Mouse (Mus musculus): Measurements from ENCODE around the gene Chchd4.
A peak's percentile ranks its signal among the peaks of the same experiment; 100 is the strongest.
"Not testable (repeated sequence)": the region's sequence is repeated elsewhere in the genome, so short reads cannot be mapped to it uniquely, and the experiment has no call there.

Gene Chchd4

DNA sequence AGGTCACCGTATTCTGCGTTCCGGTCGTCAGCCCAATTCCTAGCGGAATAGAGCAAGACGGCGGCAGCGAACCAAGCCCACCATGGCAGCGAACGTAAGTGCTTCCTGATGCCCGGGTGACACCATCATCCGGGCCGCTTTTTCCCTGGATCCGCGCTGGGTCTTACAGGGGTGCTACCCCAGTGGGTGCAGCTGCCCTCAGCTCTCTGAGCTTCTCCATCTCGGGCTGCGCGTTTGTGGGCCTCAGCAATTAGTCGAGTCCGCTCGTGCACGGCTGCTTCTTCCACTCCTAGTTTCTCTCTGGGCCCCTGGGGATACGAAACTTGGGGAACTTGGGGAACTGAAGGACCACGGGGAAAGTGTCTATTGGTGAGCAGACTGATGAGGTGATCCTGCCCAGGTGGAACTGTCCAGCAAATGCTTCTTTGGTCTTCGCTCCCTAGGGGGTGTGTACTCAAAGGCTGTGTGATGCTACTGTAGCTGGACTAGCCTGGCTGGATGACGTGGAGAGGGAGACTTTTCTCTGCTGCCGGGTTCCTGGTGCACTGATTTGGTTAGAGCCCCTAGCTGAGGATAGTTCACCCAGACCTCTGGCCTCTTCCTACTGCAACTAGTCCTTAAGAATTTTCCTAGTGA, 577 bp upstream of the Chchd4 start:
- DNase-seq: no peak

DNA sequence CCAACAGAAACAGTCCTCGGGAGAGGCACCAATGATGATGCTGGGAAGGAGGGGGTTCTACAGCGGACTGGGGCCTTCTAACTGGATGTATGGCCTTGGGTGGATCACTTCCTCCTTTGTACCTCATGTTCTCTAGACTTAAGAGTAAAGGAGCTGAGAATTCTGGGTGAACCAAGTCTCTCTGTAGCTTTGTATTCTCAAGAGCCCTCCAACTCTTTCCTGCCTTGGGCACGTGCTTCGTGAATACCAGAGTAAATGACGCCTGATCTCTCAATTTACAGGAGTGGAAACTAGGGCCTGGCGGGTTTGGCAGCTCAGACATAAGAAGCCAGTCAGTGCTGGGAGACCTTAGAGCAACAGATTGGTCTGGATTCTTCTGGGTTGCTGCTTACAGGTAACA, 1.0 kb downstream of the Chchd4 start:
- DNase-seq: no peak

DNA sequence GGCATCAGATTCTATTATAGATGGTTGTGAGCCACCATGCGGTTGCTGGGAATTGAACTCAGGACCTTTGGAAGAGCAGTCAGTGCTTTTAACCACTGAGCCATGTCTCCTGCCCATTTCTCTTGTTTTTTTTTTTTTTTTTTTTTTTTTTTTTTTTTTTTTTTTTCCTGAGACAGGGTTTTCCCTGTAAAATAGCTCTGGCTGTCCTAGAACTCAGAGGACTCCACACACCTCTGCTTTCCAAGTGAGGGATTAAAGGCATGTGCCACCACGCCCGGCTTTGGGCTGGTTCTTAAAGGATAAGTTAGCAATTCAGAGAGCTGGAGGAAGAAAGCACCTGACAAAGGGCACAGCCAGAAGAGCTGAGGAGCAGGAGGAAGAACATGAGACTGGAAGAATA, 1.9 kb downstream of the Chchd4 start:
- not testable (repeated sequence) for DNase-seq

DNA sequence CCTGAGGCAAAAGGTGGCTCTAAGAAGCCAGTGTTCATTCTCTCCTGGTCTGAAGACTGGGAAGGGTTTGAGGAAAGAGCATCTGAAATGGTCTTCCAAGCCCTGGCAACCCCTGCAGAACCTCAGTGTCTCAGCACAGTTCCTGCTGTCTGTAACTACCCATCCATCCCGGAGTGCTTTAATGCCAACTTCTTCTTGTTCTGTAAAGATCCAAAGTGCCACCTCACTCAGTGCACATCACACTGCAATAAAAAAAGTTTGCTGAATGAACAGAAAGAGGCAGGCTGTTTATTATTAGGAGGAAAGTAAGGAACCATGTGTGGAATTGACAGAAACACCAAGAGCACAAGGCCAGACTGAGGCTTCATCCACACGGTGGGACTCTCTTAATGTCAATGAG, 2.6 kb downstream of the Chchd4 start:
- DNase-seq: no peak

DNA sequence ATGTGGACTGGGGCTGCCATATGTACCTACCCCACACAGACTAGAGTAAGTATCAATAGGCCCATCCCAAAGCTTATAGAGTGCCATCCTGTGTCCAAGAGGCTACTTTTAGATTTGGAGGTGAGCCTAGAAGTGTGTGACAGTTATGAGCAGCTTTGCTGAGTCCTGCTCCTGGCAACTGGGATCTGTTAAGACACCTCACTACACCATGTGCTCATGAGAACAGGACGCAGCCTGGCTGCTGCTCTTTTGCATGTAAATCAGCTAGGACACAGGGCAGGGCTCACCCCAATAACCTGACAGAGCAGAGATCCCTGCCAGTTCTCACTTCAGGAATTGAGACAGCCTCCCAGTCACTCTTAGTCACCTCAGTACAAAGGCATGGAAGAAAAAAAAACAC, 6.2 kb downstream of the Chchd4 start:
- no peak for DNase-seq

DNA sequence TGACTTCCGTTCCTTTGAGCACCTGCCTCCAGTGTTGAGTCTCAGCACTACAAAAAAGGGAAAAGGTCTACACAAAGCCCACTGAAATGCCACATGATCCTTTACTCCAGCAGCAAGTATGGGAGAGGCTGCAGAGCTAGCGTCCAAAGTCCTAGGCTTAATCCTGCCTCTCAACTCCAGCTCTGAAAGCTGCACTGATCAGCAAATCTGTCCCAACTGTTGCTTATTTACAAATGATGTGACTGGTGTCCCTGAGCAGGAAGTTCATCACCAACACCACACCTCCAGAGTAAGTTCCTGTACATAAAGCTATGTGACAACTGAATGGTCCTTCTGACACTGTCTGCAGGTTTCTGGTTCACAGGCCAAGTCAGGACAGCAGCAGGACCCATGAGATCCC, 7.6 kb downstream of the Chchd4 start:
- DNase-seq: no peak

DNA sequence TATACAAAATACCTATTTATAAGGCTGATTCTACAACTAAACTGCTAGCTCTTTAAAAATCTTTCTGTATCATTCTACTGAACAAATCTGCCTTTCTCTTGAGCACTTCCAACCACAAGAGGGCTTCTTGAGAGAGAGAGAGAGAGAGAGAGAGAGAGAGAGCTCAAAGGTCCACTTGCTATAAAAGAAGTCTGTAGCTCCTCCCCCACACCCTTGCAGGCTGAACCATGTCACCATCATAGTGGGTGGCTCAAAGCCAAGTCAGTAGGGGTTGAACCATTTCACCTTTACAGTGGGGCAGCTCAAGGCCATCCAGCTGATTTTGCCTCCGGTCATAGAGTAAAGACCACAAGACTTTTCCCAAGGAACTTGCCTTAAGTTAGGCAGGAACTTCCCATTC, 13.9 kb downstream of the Chchd4 start:
- no peak for DNase-seq

DNA sequence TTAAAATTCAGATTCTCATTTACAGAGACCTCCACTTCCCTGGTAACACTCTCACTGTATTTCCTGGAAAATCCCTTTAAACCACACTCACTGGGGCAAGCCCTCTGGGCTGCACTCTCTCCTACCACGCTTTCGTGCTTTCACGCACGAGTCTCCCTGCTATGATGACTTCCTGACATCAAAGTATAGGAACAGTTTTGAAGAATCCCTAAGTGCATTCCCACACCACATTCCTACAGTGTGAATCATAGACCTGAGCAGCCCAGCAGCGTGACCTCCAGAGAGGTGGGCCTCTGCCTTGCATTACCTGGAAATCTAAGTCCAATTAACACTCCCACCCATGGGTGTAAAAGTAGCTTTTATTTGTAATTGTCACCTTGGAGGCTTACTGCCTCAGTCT, 18.8 kb downstream of the Chchd4 start:
- no peak for DNase-seq

DNA sequence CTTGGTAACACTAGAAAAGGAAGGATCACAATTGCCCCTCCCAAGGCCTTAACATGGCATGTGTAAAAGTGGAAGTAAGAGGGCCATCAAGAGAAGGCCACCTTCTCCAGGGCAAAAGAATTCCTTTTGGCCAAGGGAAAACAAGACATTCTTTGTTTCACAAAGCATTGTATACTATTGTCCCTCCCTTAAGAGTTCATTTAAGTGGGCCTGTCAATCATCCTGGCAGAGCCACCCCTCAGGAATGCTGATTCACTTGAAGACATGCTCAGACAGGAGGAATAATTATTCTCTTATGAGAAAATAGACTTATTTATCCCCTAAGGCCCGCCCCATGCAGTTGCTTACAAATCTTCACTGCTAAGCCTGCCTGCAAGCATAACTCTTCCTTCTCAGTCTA, 21.3 kb downstream of the Chchd4 start:
- no peak for DNase-seq

DNA sequence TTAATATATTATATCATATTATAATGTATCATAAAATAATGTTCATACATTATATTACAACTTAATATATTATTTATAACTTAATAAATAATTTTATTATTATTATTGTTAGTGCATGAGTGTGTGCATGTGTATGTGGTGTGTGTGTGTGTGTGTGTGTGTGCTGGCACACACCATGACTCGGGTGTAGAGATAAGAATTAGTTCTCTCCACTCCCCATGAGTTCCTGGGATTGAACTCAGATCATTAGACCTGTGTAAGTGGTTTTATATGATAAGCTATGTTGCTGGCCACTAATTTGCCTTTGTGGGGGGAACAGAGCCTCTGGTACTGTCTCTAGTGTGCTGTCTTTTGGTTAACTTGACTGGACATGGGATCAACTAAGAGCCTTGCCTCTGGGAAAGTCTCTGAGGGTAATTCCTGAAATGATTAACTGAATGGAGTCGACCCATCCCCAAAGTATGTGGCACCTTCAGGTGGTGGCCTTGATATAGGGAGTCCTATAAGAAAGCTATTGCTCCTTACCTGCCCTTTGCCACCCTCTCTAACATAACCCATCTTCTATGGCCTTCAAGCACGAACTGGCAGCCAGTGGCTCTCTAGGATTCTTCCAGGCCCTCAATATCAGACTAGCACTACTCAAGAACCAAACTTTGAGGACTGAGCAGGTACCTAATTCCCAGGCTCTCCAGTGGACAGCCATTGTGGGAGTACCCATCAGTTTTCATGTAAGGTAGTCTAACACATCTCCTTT, 23.7 kb downstream of the Chchd4 start:
- DNase-seq: no peak

DNA sequence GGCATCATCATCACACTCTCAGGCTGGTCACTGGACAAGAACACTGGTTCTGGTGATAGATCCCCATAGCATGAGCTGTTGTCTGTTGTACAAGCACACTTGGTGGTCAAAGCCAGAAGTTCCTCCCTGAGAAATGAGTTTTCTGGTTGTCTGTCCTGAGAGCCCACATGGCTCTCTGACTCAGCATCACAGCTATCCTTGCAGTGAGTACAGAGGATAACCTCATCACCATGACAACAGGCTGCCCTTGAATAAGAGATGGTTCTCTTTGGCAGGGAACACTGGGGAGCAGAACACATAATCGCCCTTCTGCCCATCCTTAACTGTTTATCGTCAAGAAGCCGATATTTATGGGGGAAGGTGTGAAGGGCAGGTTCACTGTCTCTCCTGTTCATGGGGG, 28.0 kb downstream of the Chchd4 start:
- DNase-seq: no peak

DNA sequence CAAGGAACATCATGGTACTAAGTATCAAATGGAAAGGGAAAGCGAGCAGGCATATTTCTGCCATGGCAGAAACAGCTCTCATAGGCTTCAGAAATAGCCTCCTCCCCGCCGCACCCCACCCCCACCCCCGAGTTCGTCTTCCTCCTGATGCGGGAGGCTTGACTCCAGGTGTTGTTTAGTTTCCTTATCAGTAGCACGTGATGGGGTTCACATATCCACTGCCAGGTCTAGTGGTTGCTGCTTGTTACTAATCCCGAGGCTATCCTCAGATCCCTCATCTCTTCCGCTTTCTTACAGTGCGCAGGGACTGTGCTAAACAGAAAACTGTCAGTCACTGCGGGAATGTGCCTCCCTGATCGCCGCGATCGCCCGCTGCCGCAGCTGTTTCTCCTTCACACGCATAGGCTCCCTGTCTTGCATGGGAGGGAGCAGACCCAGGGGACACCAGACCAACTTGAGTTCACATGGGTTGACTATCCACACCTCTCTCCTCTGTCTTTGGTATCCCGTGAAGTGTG, 32.1 kb downstream of the Chchd4 start:
- DNase-seq: no peak

DNA sequence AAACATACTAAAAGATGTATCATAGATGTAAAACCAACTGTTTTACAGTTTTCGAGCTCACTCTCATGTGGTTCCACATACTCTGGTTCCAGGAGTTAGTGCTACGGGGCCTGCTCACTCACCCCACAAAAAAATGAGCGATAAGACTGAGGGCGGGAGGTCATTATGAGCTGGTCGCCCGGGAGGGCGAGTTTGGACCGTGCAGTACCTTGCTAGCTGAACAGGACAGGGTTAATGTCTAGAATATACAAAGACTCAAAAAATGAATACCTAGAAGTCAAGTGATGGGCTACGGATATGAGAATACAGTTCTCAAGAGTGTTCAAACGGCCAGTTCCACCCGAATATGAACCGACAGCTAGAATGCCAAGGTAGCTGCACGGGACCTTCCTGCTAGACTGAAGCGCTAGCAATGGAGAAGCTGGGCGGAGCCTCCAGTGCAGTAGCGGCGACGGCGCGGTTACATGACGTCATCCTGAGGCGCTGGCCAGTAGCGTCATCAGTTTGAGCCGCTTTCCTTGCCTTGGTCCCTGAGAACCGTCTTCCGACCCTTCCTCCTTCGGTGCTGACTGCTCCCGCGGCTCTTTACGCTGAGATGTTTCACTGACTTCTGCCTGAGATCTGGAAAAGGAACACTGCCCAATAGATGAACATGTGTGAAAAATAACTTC, 32.7 kb downstream of the Chchd4 start:
- DNase-seq: peak; percentile 95

DNA sequence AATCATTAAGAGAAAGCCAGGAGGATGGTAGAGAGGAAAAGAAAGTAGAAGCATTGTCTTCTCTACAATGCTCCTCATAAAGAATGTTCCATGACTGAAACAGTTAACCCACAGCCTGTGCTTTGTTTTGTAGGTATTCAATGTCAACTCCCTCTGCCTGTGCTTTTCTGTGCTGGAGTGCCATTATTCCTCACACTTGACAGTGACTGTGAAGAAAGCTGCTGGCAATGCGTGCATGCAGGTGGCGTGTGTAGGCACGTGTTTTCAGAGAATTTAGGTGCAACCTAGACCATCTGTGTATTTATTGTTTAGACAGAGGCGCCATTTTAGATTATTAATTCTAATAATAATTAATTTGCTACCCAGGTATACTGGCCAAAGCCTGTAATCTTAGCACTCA, 49.2 kb downstream of the Chchd4 start:
- no peak for DNase-seq

DNA sequence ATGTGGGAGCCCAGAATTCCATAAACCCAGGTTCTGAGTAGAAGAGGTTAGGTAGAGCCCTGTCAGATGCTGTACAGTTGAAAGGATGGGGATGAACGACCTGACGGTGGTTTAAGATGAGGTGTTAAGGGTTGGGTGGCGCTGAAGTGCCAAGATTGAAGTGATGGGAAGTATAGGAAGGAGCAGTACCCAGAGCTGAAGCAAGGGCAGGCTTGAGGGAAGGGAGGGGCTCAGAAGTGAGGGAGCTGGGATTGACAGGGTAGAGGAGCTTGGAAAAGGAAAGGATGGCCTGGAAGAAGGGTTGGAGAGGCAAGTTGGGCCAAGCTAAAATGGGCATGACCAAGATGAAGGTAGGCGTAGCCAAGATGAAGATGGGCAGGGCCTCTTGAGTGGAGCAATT, 51.7 kb downstream of the Chchd4 start:
- no peak for DNase-seq

DNA sequence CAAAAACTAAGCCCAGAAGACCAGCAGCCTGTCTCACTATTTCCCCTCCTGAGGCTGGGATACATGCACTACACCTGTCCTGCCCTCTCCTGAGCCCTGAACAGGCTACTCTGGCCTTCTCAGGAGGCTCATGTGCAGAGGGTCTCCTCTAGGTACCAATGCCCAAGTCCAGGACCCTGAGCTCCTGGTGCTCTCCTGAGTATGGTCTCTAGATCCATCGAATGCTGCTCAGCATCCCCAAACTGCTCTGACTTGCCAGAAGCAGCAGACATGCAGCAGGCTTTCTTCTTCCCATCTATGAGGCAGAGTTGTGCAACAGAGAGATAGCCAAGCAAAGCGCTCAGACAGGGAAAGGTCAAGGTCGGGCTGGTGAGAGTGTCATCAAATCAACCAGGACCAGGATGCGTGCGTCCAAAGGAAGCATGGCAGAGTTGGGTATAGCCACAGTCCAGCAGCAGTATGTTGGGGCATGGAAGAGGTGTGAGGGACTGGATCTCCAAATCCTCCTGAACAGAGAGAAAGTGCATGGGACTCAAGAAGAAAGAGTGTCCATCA, 56.0 kb downstream of the Chchd4 start:
- DNase-seq: no peak

DNA sequence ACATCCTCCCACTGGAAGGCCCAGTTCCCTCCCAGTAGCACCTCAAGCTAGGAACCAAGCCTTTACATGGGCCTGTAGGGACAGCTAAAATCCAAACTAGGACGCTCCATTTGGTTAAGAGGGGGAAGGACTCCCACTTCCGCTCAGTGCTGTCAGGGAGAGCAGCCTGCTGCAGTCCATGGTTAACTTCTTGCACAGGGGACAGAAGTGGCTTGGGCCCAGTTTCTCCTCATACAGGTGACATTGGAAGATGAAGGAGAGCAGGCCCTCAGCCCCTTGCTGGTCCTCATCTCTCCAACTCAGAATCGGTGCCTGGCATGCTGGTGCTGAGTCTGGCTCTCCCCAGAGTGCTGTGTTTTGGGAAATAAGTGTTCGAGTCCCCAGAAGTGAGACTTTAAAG, 57.2 kb downstream of the Chchd4 start:
- peak; percentile 3 for DNase-seq

DNA sequence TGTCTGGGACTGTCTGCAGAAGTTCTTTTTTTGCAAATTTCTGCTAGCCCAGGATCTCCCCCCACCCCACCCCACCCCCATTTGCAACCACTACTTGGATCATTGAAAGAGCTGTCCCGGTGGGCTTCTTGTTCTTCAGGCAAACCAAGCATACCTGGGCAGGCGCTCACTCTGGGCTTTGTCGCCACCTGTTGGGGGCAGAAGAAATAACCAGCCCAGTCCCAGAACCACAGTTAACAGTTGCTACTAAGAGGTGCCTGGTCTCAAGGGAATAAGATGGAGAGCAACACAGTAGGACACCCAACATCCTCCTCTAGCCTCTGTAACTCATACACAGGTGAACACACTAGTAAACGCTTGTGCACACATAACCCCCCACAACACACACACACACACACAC, 58.5 kb downstream of the Chchd4 start:
- DNase-seq: peak; percentile 57

All from cerebellum, adult 8-10 months (tissue).